Mouse (Mus musculus) thymus, adult 2 months (tissue): Measurements from ENCODE around the gene Txndc9. TPM values are rescaled to one million over a fixed set of nuclear protein-coding genes. Genes with fewer than 3 reads are reported as not detected.

Source experiments
- DNase-seq: peaks from one replicate; pipeline ENCODE4 v3.0.0; 2021
- H3K27ac ChIP-seq: fragments of 200-500 bp; 2 replicates; pipeline ENCODE4 v1.5.1; 2012; ENCODE audit warnings: low read length, control low read depth; ENCODE audit not compliant: control insufficient read depth, insufficient read depth
- H3K27me3 ChIP-seq: fragments of 200-500 bp; 2 replicates; pipeline ENCODE4 v1.6.1; 2012; ENCODE audit warnings: mild to moderate bottlenecking, low read length, moderate library complexity, mixed read lengths; ENCODE audit not compliant: control insufficient read depth, insufficient read depth
- H3K36me3 ChIP-seq: fragments of 200-500 bp; 2 replicates; pipeline ENCODE4 v1.6.1; 2012; ENCODE audit warnings: mild to moderate bottlenecking, low read length, moderate library complexity; ENCODE audit not compliant: control insufficient read depth, insufficient read depth
- H3K4me1 ChIP-seq: fragments of 200-500 bp; replicated peaks from 2 replicates; pipeline ENCODE4 v1.6.1; 2012; ENCODE audit warnings: low read length; ENCODE audit not compliant: control insufficient read depth, insufficient read depth
- H3K4me3 ChIP-seq: fragments of 200-500 bp; 2 replicates; pipeline ENCODE4 v1.5.1; 2012; ENCODE audit warnings: mild to moderate bottlenecking, low read length, control low read depth, moderate library complexity; ENCODE audit not compliant: control insufficient read depth, insufficient read depth
- CTCF ChIP-seq: fragments of 200-500 bp; IDR thresholded peaks from 2 replicates; pipeline ENCODE4 v1.5.1; 2012; ENCODE audit warnings: mild to moderate bottlenecking, control low read depth, low read length, moderate library complexity, borderline replicate concordance; ENCODE audit not compliant: control insufficient read depth, poor library complexity, insufficient read depth; ENCODE audit errors: extremely low read depth
- POLR2A ChIP-seq: fragments of 200-500 bp; IDR thresholded peaks from 2 replicates; pipeline ENCODE4 v1.6.1; 2012; ENCODE audit warnings: mild to moderate bottlenecking, low read length, control low read depth, moderate library complexity; ENCODE audit not compliant: control insufficient read depth, poor library complexity, insufficient read depth; ENCODE audit errors: extremely low read depth
- WGBS: fragments of 180-500 bp; shearing (Covaris S2); methylation state at CpG from one replicate; pipeline ENCODE4 v1.1.7; 2018; 5-methylcytosine and 5-hydroxymethylcytosine counted together
- polyA plus RNA-seq: library from polyadenylated mRNA; depleted of rRNA; stranded (reverse); fragments of >200 nt; gene quantifications from 2 replicates; pipeline ENCODE4 v1.2.3, GENCODE M21; 2012; rRNA removed

The Txndc9 gene
- polyA plus RNA-seq = 12.3 and 15.3 TPM in 2 replicates

- H3K36me3 ChIP-seq = peaks cover 21% of the 10 kb centered on the region
- TF ChIP-seq POLR2A (peak; percentile 59; the same call in 1 of the 2 replicates), CTCF (peak; percentile 82)
- DNase-seq = peak; percentile 96
- H3K4me3 ChIP-seq = peak within 1 kb of the TSS; percentile 83
- H3K4me1 ChIP-seq = 0 out of 2 replicates have a peak, but pooled peaks cover 2% of the 10 kb centered on the region
- no peaks in the 10 kb centered on the region for H3K27me3 ChIP-seq
- H3K27ac ChIP-seq = peak within 1 kb of the TSS; percentile 71
- under 1% methylated on average over 50 of the region's 50 CpGs for WGBS
Measured at GRCm38 (mm10) chr1:37997867-37998266, at the start of gene Txndc9, which contains the start of gene Eif5b. TSS of gene Txndc9 (minus strand) at chr1:37997893. TSS of gene Eif5b (plus strand) at chr1:37998010.

- whole genome bisulfite sequencing = 94% methylated on average over 2 of the region's 2 CpGs
Measured at GRCm38 (mm10) chr1:38038898-38039297, 41.2 kb upstream of the Txndc9 start.

GRCm38 (mm10) chr1:38037375-38037774, 39.7 kb upstream of the Txndc9 start:
- no peak for TF ChIP-seq POLR2A
- no peak for TF ChIP-seq CTCF
- Histone ChIP-seq H3K4me3 (no peak overlapping the region), H3K36me3 (peaks cover 67% of the 10 kb centered on the region), H3K27me3 (no peaks in the 10 kb centered on the region), H3K27ac (no peak overlapping the region), H3K4me1 (no peaks in the 10 kb centered on the region)
- no peak for DNase-seq
- WGBS = 96% methylated on average over 5 of the region's 5 CpGs

More at GRCm38 (mm10) chr1:38038898-38039297, 41.2 kb upstream of the Txndc9 start:
- no peak overlapping the region for H3K4me3 ChIP-seq
- H3K36me3 ChIP-seq = peaks cover 57% of the 10 kb centered on the region
- no peak for DNase-seq
- no peaks in the 10 kb centered on the region for H3K27me3 ChIP-seq
- TF ChIP-seq POLR2A (no peak), CTCF (no peak)
- no peaks in the 10 kb centered on the region for H3K4me1 ChIP-seq
- H3K27ac ChIP-seq = no peak overlapping the region

GRCm38 (mm10) chr1:38035521-38035920, 37.8 kb upstream of the Txndc9 start:
- no peak overlapping the region for H3K4me3 ChIP-seq
- no peak overlapping the region for H3K27ac ChIP-seq
- 97% methylated on average over 4 of the region's 4 CpGs for WGBS
- H3K27me3 ChIP-seq = no peaks in the 10 kb centered on the region
- TF ChIP-seq POLR2A (no peak), CTCF (no peak)
- peaks cover 57% of the 10 kb centered on the region for H3K36me3 ChIP-seq
- H3K4me1 ChIP-seq = no peaks in the 10 kb centered on the region
- no peak for DNase-seq

GRCm38 (mm10) chr1:38031391-38031790, 33.7 kb upstream of the Txndc9 start:
- TF ChIP-seq POLR2A (no peak), CTCF (no peak)
- no peak for DNase-seq
- Histone ChIP-seq H3K4me1 (no peaks in the 10 kb centered on the region), H3K4me3 (no peak overlapping the region), H3K27me3 (no peaks in the 10 kb centered on the region), H3K36me3 (peaks cover 28% of the 10 kb centered on the region), H3K27ac (no peak overlapping the region)
- WGBS = 93% methylated on average over 5 of the region's 5 CpGs

GRCm38 (mm10) chr1:38027301-38027700, 29.6 kb upstream of the Txndc9 start:
- WGBS = 95% methylated on average over 7 of the region's 7 CpGs
- Histone ChIP-seq H3K27me3 (no peaks in the 10 kb centered on the region), H3K4me3 (no peak overlapping the region), H3K4me1 (no peaks in the 10 kb centered on the region), H3K36me3 (peaks cover 16% of the 10 kb centered on the region), H3K27ac (no peak overlapping the region)
- TF ChIP-seq POLR2A = no peak
- TF ChIP-seq CTCF = no peak
- no peak for DNase-seq
